In the genomic region with DNA sequence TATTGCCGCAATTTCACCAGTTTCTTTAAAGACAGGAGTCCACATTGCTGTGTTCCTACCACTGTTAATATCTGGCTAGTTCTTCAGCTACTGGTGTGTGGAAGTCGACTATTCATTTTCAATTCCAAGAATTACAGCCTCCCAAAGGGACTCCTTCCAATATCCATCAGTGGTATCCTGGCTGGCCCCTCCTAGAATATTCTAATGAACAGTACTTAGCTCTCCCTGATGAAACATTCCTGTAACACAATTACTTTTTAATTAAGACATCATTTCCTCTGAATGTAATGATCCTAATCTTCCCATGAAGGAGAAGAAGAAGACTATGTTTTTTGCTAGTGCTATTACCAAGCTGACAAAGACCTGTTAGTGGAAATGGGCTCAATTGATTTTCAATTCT, we compare ENCODE assay signal across 26 mouse cellular contexts.
A peak's percentile ranks its signal among the peaks of the same experiment; 100 is the strongest.
DNase-seq lines count a peak whose midpoint lies in the region; ATAC-seq and TF ChIP-seq lines count a peak whose summit lies in the region.
"Had no signal": no experiment of that assay in that cellular context is flagged by ENCODE, and none has a peak within 500 bp of the region (broad histone marks: within the 10 kb centered on the region; RNA-seq: fewer than 3 reads in every experiment).

No protein-coding gene starts in this region.

- no peak overlapping the region for H3K27ac ChIP-seq in hindbrain, embryonic 14.5 days
- H3K27ac ChIP-seq in hindbrain, embryonic 12.5 days = no peak overlapping the region
- no peak overlapping the region for H3K27ac ChIP-seq in neural tube, embryonic 13.5 days (replicated peaks)
- no peak overlapping the region for H3K27ac ChIP-seq in neural tube, embryonic 15.5 days (replicated peaks)
- no peak overlapping the region for H3K27ac ChIP-seq in forebrain, postnatal 0 days (ENCODE audit: low read depth, low read length)
- H3K27ac ChIP-seq: embryonic facial prominence, embryonic 12.5 days; embryonic facial prominence, embryonic 15.5 days; heart, adult 2 months; heart, embryonic 10.5 days; heart, embryonic 13.5 days; intestine, embryonic 15.5 days had no signal

- DNase-seq in hindbrain, embryonic 14.5 days (ENCODE audit: low spot score) = no peak
- no peak for DNase-seq in neural tube, embryonic 10.5 days (ENCODE audit: extremely low spot score, low spot score)
- no peak for DNase-seq in forebrain, postnatal 0 days
- DNase-seq: adrenal gland, postnatal 10 days; B cell, adult 2 months; cerebellum, adult 11 months; cerebellum, adult 2 months; cerebellum, adult 9-11 months; cerebellum, postnatal 25 days; gastrocnemius, postnatal 36 days; heart, adult 2 months; heart, postnatal 14 days; heart, postnatal 4 days; kidney, adult 11 months had no signal

- no peaks in the 10 kb centered on the region for H3K9me3 ChIP-seq in hindbrain, embryonic 14.5 days (ENCODE audit: control insufficient read depth, low read length)
- no peaks in the 10 kb centered on the region for H3K9me3 ChIP-seq in hindbrain, embryonic 12.5 days (replicated peaks)
- no peaks in the 10 kb centered on the region for H3K9me3 ChIP-seq in neural tube, embryonic 13.5 days
- no peaks in the 10 kb centered on the region for H3K9me3 ChIP-seq in neural tube, embryonic 15.5 days (replicated peaks)
- H3K9me3 ChIP-seq in forebrain, postnatal 0 days (ENCODE audit: low read length) = no peaks in the 10 kb centered on the region
- H3K9me3 ChIP-seq: embryonic facial prominence, embryonic 12.5 days; embryonic facial prominence, embryonic 15.5 days; heart, embryonic 10.5 days; heart, embryonic 13.5 days; intestine, embryonic 15.5 days had no signal

- no peak overlapping the region for H3K4me3 ChIP-seq in hindbrain, embryonic 14.5 days (replicated peaks; ENCODE audit: low read length)
- H3K4me3 ChIP-seq in hindbrain, embryonic 12.5 days = no peak overlapping the region
- H3K4me3 ChIP-seq in neural tube, embryonic 13.5 days = no peak overlapping the region
- no peak overlapping the region for H3K4me3 ChIP-seq in neural tube, embryonic 15.5 days (replicated peaks)
- H3K4me3 ChIP-seq in forebrain, postnatal 0 days (ENCODE audit: low read depth, low read length) = no peak overlapping the region
- H3K4me3 ChIP-seq: embryonic facial prominence, embryonic 12.5 days; embryonic facial prominence, embryonic 15.5 days; heart, adult 2 months; heart, embryonic 10.5 days; heart, embryonic 13.5 days; intestine, embryonic 15.5 days had no signal

- no peaks in the 10 kb centered on the region for H3K36me3 ChIP-seq in hindbrain, embryonic 14.5 days (replicated peaks; ENCODE audit: control insufficient read depth, insufficient read depth)
- no peaks in the 10 kb centered on the region for H3K36me3 ChIP-seq in hindbrain, embryonic 12.5 days
- no peaks in the 10 kb centered on the region for H3K36me3 ChIP-seq in neural tube, embryonic 13.5 days
- no peaks in the 10 kb centered on the region for H3K36me3 ChIP-seq in neural tube, embryonic 15.5 days
- H3K36me3 ChIP-seq in forebrain, postnatal 0 days (ENCODE audit: insufficient read depth) = no peaks in the 10 kb centered on the region
- H3K36me3 ChIP-seq: embryonic facial prominence, embryonic 12.5 days; embryonic facial prominence, embryonic 15.5 days; G1E; heart, embryonic 10.5 days; heart, embryonic 13.5 days; intestine, embryonic 15.5 days had no signal

- H3K27me3 ChIP-seq in hindbrain, embryonic 14.5 days (ENCODE audit: control insufficient read depth, insufficient read depth, low read length) = no peaks in the 10 kb centered on the region
- no peaks in the 10 kb centered on the region for H3K27me3 ChIP-seq in hindbrain, embryonic 12.5 days
- H3K27me3 ChIP-seq in neural tube, embryonic 13.5 days = no peaks in the 10 kb centered on the region
- H3K27me3 ChIP-seq in neural tube, embryonic 15.5 days (replicated peaks) = no peaks in the 10 kb centered on the region
- H3K27me3 ChIP-seq in forebrain, postnatal 0 days (ENCODE audit: insufficient read depth, low read length) = no peaks in the 10 kb centered on the region
- H3K27me3 ChIP-seq: CH12.LX; embryonic facial prominence, embryonic 12.5 days; embryonic facial prominence, embryonic 15.5 days; heart, embryonic 13.5 days; intestine, embryonic 15.5 days; Patski had no signal

- no peak for TF ChIP-seq CTCF in forebrain, postnatal 0 days (IDR thresholded peaks at IDR 0.05; ENCODE audit: low read depth)

- H3K4me1 ChIP-seq in hindbrain, embryonic 14.5 days (replicated peaks; ENCODE audit: control insufficient read depth, insufficient read depth, low read length) = no peaks in the 10 kb centered on the region
- H3K4me1 ChIP-seq in hindbrain, embryonic 12.5 days = no peaks in the 10 kb centered on the region
- no peaks in the 10 kb centered on the region for H3K4me1 ChIP-seq in neural tube, embryonic 13.5 days (replicated peaks)
- no peaks in the 10 kb centered on the region for H3K4me1 ChIP-seq in neural tube, embryonic 15.5 days
- H3K4me1 ChIP-seq in forebrain, postnatal 0 days (ENCODE audit: insufficient read depth) = no peaks in the 10 kb centered on the region
- H3K4me1 ChIP-seq: embryonic facial prominence, embryonic 12.5 days; embryonic facial prominence, embryonic 15.5 days; intestine, embryonic 15.5 days had no signal

- 82% methylated on average over 2 of the region's 2 CpGs for WGBS in hindbrain, embryonic 14.5 days
- WGBS in hindbrain, embryonic 12.5 days = 77% methylated on average over 2 of the region's 2 CpGs
- WGBS in neural tube, embryonic 13.5 days = 71% methylated on average over 2 of the region's 2 CpGs
- 55% methylated on average over 2 of the region's 2 CpGs for WGBS in neural tube, embryonic 15.5 days
- 89% methylated on average over 2 of the region's 2 CpGs for WGBS in forebrain, postnatal 0 days

- H3K4me2 ChIP-seq in hindbrain, embryonic 14.5 days (replicated peaks) = no peak overlapping the region
- H3K4me2 ChIP-seq in hindbrain, embryonic 12.5 days (replicated peaks) = no peak overlapping the region
- H3K4me2 ChIP-seq in neural tube, embryonic 13.5 days = no peak overlapping the region
- no peak overlapping the region for H3K4me2 ChIP-seq in neural tube, embryonic 15.5 days
- no peak overlapping the region for H3K4me2 ChIP-seq in forebrain, postnatal 0 days (ENCODE audit: low read depth)
- H3K4me2 ChIP-seq: embryonic facial prominence, embryonic 12.5 days; embryonic facial prominence, embryonic 15.5 days; heart, embryonic 13.5 days; intestine, embryonic 15.5 days had no signal

- H3K9ac ChIP-seq in hindbrain, embryonic 14.5 days = no peak overlapping the region
- no peak overlapping the region for H3K9ac ChIP-seq in hindbrain, embryonic 12.5 days
- H3K9ac ChIP-seq in neural tube, embryonic 13.5 days = no peak overlapping the region
- H3K9ac ChIP-seq in neural tube, embryonic 15.5 days (replicated peaks) = no peak overlapping the region
- no peak overlapping the region for H3K9ac ChIP-seq in forebrain, postnatal 0 days
- H3K9ac ChIP-seq: embryonic facial prominence, embryonic 12.5 days; embryonic facial prominence, embryonic 15.5 days; heart, embryonic 13.5 days; intestine, embryonic 15.5 days had no signal

- peak; percentile 62; the same call in 1 of the 2 replicates for ATAC-seq in hindbrain, embryonic 14.5 days (ENCODE audit: low FRiP score)
- ATAC-seq in hindbrain, embryonic 12.5 days (ENCODE audit: low FRiP score) = no peak
- ATAC-seq in neural tube, embryonic 13.5 days (ENCODE audit: low read depth) = peak; percentile 74
- peak; percentile 47; the same call in 1 of the 2 replicates for ATAC-seq in neural tube, embryonic 15.5 days (ENCODE audit: low FRiP score)
- no peak for ATAC-seq in forebrain, postnatal 0 days
- ATAC-seq: forebrain, embryonic 14.5 days; intestine, embryonic 15.5 days; Patski had no signal

Comparison
In these comparisons a context has a peak if more than half of its experiments do, and no peak if none do; other contexts are left out.
1. ATAC-seq: peak in hindbrain, embryonic 14.5 days (single experiment), neural tube, embryonic 13.5 days (single experiment) and neural tube, embryonic 15.5 days (single experiment); none in hindbrain, embryonic 12.5 days (single experiment) and forebrain, postnatal 0 days (single experiment).